Mouse (Mus musculus): ENCODE measurements around the gene Wt1.

Wt1 gene

GRCm38 (mm10) chr2:105185768-105186529 lies 59.6 kb downstream of the Wt1 start:
- DNase-seq: no peak

- DNase-seq: no peak
Measured at GRCm38 (mm10) chr2:105186591-105186990, 60.3 kb downstream of the Wt1 start.

GRCm38 (mm10) chr2:105188182-105188581 lies 61.9 kb downstream of the Wt1 start:
- no peak for DNase-seq

- DNase-seq: no peak
Measured at GRCm38 (mm10) chr2:105189352-105189751, 63.0 kb downstream of the Wt1 start.

- DNase-seq: no peak
Measured at GRCm38 (mm10) chr2:105200152-105200551, 73.8 kb downstream of the Wt1 start.

- no peak for DNase-seq
Measured at GRCm38 (mm10) chr2:105206563-105207174, 80.3 kb downstream of the Wt1 start.

GRCm38 (mm10) chr2:105212839-105213238 lies 86.5 kb downstream of the Wt1 start:
- no peak for DNase-seq

- DNase-seq: no peak
Measured at GRCm38 (mm10) chr2:105215914-105216313, 89.6 kb downstream of the Wt1 start.

GRCm38 (mm10) chr2:105219229-105219628 lies 92.9 kb downstream of the Wt1 start:
- no peak for DNase-seq

GRCm38 (mm10) chr2:105219664-105220063 lies 93.3 kb downstream of the Wt1 start:
- DNase-seq: no peak

GRCm38 (mm10) chr2:105220738-105221303 lies 94.5 kb downstream of the Wt1 start:
- no peak for DNase-seq

Data from thymus, adult 18-20 months (tissue).